Mouse (Mus musculus): ENCODE measurements around the gene Tmem107.

Tmem107 gene

DNA sequence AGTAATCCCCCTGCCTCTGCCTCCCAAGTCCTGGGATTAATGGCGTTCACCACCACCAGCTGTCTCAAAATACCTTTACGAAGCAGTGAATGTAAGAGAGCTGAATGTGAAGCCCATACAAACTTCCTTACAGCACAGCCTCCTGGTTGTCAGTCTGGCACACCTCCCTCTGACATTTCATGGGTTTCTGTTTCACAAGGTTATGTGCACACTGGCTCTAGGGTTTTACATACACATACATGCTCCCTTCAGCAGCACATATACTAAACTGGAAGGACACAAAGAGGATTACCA lies 4.1 kb downstream of the Tmem107 start:
- DNase-seq (ENCODE audit: low spot score in 2 of 2): no peak

- no peak for DNase-seq (ENCODE audit: low spot score in 2 of 2)
These were observed 5.3 kb downstream of the Tmem107 start for GRCm38 (mm10) chr11:69075764-69076479.

DNA sequence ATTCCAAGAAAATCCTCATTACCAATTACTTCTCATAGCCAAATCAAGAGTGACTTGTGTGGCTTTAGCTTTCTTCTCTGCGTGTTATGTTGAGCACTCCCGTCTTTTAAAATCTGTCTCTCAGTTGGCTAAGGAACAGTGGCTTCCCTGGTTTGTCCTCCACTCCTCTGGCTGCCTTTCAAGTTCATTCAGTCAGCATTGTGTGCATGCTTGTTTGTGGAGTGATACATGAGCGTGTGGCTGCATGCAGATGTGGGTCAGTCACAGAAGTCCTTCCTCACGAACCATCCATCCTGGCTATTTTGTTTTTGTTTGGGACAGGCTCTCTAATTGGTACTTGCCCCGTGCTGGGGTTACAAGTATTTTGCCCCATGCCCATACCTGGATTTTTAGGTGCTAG lies 6.0 kb downstream of the Tmem107 start:
- no peak for DNase-seq (ENCODE audit: low spot score in 2 of 2)

DNA sequence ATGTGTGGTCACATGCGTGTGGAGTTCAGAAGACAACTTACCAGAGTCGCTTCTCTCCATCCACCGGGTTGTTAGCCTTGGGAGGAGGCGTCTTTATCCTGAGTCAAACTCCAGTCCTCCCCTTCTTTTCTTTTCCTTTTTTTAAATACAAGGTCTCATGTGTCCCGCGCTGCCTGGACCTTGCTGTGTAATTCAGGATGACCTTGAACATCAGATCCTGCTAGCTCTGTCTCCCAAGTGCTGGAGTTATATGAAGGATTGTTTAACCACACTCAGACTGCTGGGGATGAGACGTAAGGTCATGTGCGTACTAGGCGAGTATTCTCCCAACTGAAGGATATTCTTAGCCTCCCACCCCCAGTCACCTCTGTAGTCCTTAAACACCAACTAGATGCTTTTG lies 6.7 kb downstream of the Tmem107 start:
- no peak for DNase-seq (ENCODE audit: low spot score in 2 of 2)

DNA sequence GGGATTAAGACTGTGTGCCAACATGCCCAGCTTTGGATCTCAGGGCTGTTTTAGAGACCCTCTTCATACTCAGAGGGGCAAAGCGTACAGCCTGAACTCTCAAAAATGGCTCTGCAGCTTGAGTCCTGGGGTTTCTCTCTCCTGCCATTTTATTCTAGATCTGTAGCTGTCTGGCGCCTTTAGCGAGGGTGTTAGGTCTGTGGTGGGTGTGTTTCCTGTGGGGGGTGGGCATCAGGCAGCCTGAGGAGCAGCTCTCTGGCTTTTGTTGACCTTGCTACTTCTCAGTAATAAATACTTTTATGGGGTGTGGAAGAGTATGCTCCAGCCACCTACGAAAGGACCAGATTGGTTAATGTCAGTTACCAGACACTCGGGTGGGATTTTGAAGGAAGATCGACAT lies 7.4 kb downstream of the Tmem107 start:
- no peak for DNase-seq (ENCODE audit: low spot score in 2 of 2)

- no peak for DNase-seq (ENCODE audit: low spot score in 2 of 2)
These were observed 8.3 kb downstream of the Tmem107 start for GRCm38 (mm10) chr11:69078805-69079438.

DNA sequence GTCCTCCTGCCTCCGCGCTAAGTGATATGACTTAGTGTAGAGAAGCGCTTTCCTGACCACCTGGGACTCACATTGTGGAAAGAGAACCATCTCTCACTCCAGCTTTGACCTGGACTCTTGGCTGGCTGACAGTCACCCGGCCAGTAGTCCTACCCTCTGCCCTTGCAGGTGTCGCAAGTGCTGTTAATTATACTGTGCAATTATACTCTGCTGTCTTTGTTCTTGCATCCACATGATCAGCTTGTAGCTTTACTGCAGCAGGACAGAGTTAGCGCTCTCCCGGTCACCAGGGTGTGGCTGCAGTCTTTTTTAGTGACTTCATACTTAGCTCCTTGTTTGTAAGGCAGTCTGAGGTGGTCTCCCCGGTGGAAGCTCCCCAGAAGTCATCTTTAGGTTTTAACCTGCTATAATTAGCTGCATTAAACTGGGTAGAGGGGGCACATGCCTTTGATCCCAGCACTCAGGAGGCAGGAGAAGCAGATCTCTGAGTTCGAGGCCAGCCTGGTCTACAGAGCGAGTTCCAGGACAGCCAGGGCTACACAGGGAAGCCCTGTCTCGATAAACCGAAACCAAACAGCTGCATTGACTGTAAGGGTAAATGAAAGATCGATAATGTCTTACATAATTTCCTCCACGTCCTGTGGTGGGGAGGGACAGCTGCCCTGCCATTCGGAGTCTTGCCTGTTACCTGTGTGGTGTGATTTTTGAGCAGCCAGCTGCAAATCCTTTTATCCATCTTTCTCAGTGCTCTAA lies 9.7 kb downstream of the Tmem107 start:
- DNase-seq (ENCODE audit: low spot score in 2 of 2): no peak

DNA sequence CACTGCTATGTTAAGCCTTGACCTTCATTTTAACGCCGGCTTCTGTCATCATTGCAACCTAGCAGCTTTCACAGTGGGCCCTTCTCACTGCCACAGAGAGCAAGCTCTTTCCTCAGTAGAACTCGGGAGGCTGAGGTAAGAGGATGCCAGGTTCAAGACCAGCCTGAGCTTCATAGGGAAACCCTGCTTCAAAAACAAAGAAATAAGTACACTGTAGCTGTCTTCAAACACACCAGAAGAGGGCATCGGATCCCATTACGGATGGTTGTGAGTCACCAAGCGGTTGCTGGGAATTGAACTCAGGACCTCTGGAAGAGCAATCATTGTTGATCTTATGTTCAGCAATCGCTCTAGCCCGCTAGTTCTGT lies 10.2 kb downstream of the Tmem107 start:
- DNase-seq (ENCODE audit: low spot score in 2 of 2): no peak

GRCm38 (mm10) chr11:69081613-69082012 lies 11.0 kb downstream of the Tmem107 start:
- DNase-seq (ENCODE audit: low spot score in 2 of 2): no peak

DNA sequence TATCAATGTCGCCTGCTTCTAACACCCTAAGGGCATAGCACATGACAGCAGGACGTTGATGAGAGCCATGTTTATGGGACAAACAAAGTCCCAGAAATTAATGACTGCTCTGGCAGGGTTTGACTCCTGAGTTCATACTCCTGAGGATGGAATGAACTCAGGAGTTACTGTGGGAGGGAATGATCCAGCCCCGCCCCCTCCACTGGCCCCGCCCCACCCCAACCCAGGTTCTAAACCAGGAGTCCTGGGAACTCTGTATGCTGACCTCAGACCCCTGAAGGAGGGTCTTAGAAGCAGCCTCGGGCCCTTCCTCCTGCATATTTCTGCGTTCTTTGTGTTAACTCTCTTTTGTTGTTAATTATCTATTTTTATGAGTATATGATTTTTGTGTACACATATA lies 15.0 kb downstream of the Tmem107 start:
- DNase-seq (ENCODE audit: low spot score in 2 of 2): no peak

DNA sequence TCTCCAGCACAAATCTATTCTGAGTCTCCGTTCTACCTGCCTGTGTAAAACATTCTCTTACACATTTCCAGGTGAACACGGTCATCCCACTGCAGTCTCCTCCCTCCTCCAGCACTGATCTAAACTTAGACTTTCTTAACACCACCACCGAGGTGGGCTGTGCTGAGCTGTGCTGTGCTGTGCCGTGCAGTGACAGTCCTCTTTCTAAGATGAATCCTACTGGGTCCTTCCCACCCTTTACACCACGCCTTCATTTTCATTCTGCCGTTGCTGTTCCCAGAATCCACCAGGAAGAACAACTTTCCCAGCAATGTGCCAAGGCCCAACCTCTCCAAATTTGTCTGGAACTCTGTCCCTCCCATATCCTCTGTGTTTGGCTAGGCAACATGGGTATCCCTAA lies 15.8 kb downstream of the Tmem107 start:
- no peak for DNase-seq (ENCODE audit: low spot score in 2 of 2)

GRCm38 (mm10) chr11:69087082-69087481 lies 16.5 kb downstream of the Tmem107 start:
- no peak for DNase-seq (ENCODE audit: low spot score in 2 of 2)

DNA sequence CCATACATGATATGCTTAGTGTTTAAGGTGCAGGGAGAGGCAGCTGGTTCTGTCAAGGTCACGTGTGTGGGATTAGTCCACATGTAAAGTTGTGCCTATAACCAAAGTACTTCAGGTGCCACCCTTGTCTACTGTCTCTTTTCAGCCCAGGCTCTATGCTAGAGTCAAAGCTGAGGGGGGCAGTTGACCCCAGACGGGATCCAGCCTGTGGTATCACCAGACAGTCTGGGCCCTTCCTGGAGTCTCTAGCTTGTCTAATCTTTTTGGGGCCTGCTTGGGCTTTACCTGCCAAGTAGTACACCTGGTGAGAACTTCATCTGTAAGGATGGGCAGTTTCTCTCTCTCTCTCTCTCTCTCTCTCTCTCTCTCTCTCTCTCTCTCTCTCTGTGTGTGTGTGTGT lies 17.0 kb downstream of the Tmem107 start:
- DNase-seq (ENCODE audit: low spot score in 2 of 2): no peak

- DNase-seq (ENCODE audit: low spot score in 2 of 2): peak; percentile 92
These were observed 17.7 kb downstream of the Tmem107 start, which contains the start of gene Vamp2 for GRCm38 (mm10) chr11:69088103-69088855. TSS of gene Vamp2 (plus strand) at chr11:69088490.

DNA sequence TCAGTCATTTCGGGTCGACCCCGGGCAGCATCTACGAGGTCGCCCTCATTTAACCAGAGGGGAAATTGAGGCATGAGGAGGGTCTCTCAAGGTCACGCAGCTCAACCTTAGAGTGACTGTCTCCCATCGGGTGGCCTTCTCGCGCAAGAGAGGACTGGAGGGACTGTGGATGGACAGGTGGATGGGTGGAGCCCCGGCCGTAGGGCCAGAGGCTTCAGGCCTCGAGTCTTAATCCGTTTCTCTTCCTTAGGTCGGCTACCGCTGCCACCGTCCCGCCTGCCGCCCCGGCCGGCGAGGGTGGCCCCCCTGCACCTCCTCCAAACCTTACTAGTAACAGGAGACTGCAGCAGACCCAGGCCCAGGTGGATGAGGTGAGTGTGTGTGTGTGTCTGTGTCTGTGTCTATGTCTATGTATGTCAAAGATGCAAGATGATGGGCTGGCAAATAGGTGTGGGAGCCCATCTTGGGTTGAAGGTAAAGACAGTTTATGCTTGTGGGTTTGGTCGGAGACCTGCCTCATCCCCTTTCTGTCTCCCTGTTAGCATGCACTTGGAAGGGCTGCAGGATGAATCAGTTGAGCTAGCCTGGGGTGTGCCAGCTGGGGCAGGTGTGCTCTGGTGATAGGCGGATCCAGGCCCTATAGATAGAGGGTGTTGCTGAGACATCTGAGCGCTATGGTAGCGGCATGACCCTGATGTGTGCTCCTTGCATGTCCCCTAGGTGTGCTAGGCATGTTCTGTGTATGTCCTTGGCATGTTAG lies 18.4 kb downstream of the Tmem107 start:
- no peak for DNase-seq (ENCODE audit: low spot score in 2 of 2)

DNA sequence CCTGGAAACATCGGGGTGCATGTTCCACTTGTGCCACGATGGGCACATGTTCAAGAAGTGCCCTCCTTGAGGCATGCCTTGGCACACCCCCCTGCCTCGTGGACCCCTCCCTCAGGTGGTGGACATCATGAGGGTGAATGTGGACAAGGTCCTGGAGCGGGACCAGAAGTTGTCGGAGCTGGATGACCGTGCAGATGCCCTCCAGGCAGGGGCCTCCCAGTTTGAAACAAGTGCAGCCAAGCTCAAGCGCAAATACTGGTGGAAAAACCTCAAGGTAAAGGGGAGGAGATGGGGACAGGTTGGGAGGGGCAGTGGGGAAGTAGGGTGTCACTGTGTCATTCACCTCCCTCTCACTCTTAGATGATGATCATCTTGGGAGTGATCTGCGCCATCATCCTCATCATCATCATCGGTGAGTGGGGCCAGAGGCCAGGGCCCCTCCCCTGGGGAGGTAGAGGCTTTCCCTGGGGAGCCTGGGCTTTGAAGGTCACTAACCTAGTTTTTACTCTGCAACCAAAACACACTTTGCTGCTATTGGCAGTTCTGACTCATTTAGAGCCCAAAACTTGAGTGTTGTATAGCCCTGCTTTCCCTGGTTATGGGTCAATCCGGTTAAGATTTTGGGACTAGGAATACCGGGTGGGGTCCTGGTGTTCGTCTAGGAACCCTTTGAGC lies 19.1 kb downstream of the Tmem107 start:
- no peak for DNase-seq (ENCODE audit: low spot score in 2 of 2)

GRCm38 (mm10) chr11:69090367-69090766 lies 19.8 kb downstream of the Tmem107 start:
- DNase-seq (ENCODE audit: low spot score in 2 of 2): no peak

- DNase-seq (ENCODE audit: low spot score in 2 of 2): no peak
These were observed 21.2 kb downstream of the Tmem107 start for GRCm38 (mm10) chr11:69091566-69092385.

DNA sequence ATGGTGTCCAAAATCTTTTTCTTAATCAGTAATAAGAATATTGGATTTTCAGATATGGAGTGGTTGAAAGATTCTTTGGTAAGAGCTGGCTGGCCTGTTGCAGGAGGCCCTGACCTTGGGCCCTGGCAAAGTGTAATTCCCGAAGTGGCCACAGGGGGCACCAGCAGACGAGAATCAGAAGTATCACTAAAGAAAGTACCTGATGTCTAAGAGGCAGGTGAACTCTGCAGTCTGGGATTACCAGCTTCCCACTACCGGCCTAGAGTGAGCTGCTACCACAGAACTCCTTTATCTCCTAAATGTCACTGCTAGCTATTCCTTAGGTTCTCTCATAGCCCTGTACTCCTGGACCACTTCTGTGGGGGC lies 21.8 kb downstream of the Tmem107 start:
- peak in 1 of 2 experiments; percentile 76 for DNase-seq (ENCODE audit: low spot score in 2 of 2)

- no peak for DNase-seq (ENCODE audit: low spot score in 2 of 2)
These were observed 22.3 kb downstream of the Tmem107 start for GRCm38 (mm10) chr11:69092871-69093270.

Measured in frontal cortex, postnatal 25 days (tissue).